Mouse (Mus musculus): ENCODE results near the gene Kcnj1. TPM values are rescaled to one million over a fixed set of nuclear protein-coding genes. Genes with fewer than 3 reads are reported as not detected.

The Kcnj1 gene
- total RNA-seq, 2 experiments from 2014 or later: not detected

GRCm38 (mm10) chr9:32443817-32444216, 71.5 kb downstream of the Kcnj1 start:
- H3K27ac ChIP-seq: no peak overlapping the region
- DNase-seq (ENCODE audit: low spot score in 2 of 2): no peak
- H3K4me3 ChIP-seq: no peak overlapping the region
- no peak for TF ChIP-seq CTCF (conservative IDR thresholded peaks at IDR 0.05)

GRCm38 (mm10) chr9:32444453-32445201, 72.3 kb downstream of the Kcnj1 start:
- no peak for TF ChIP-seq CTCF (conservative IDR thresholded peaks at IDR 0.05)

GRCm38 (mm10) chr9:32445789-32446188, 73.5 kb downstream of the Kcnj1 start:
- Histone ChIP-seq H3K4me3 (no peak overlapping the region), H3K27ac (no peak overlapping the region)
- TF ChIP-seq CTCF (conservative IDR thresholded peaks at IDR 0.05): peak; percentile 70
- DNase-seq (ENCODE audit: low spot score in 2 of 2): no peak

More at GRCm38 (mm10) chr9:32444453-32445201, 72.3 kb downstream of the Kcnj1 start:
- no peak overlapping the region for H3K27ac ChIP-seq
- no peak overlapping the region for H3K4me3 ChIP-seq
- DNase-seq (ENCODE audit: low spot score in 2 of 2): no peak

- H3K27ac ChIP-seq: no peak overlapping the region
- TF ChIP-seq CTCF (conservative IDR thresholded peaks at IDR 0.05): no peak
- no peak for DNase-seq (ENCODE audit: low spot score in 2 of 2)
- H3K4me3 ChIP-seq: no peak overlapping the region
Observed at GRCm38 (mm10) chr9:32448766-32449165, 76.5 kb downstream of the Kcnj1 start.

Other genes starting within 250 kb of the Kcnj1 start
- under 1 TPM; 0.25 to 0.36 TPM for gene Kcnj5, start 28.1 kb upstream of the Kcnj1 start, total RNA-seq (2021)
- 1 to 10 TPM; 4.0 to 4.3 TPM for gene Fli1, start 170.4 kb downstream of the Kcnj1 start, total RNA-seq (2021)

All from layer of hippocampus, adult 2 months (tissue).